Mouse (Mus musculus) myocyte (in vitro differentiated cells): ENCODE data around the gene Gnb5. TPM values are rescaled to one million over a fixed set of nuclear protein-coding genes. Genes with fewer than 3 reads are reported as not detected.
A peak's percentile ranks its signal among the peaks of the same experiment; 100 is the strongest.

ENCODE experiments used
- H3K27me3 ChIP-seq: one replicate; pipeline ENCODE4 v1.6.1; 2011; ENCODE audit not compliant: control insufficient read depth, insufficient read depth, insufficient read length
- H3K36me3 ChIP-seq: one replicate; pipeline ENCODE4 v1.6.1; 2011; ENCODE audit not compliant: control insufficient read depth, insufficient read depth
- H3K4me2 ChIP-seq: one replicate; pipeline ENCODE4 v1.6.1; 2011; ENCODE audit warnings: low read depth, control low read depth
- H3K4me3 ChIP-seq: one replicate; pipeline ENCODE4 v1.5.1; 2011; ENCODE audit warnings: mild to moderate bottlenecking, control low read depth, moderate library complexity
- H3K79me2 ChIP-seq: one replicate; pipeline ENCODE4 v1.6.1; 2011; ENCODE audit not compliant: control insufficient read depth, insufficient read depth
- H3ac ChIP-seq: one replicate; pipeline ENCODE4 v1.6.1; 2011; ENCODE audit not compliant: control insufficient read depth, insufficient read length
- CEBPB ChIP-seq: IDR thresholded peaks from 2 replicates; pipeline ENCODE4 v1.6.1; 2011; ENCODE audit warnings: mild to moderate bottlenecking, moderate library complexity; ENCODE audit not compliant: poor library complexity, insufficient read depth, severe bottlenecking
- E2F4 ChIP-seq: IDR thresholded peaks from one replicate; pipeline ENCODE4 v1.6.1; 2011; ENCODE audit warnings: mild to moderate bottlenecking, control low read depth, moderate library complexity; ENCODE audit not compliant: insufficient read depth
- MAX ChIP-seq: IDR thresholded peaks from one replicate; pipeline ENCODE4 v1.6.1; 2011; ENCODE audit warnings: low read depth, mild to moderate bottlenecking, control low read depth
- MYOD1 ChIP-seq, 3 experiments: IDR thresholded peaks; one replicate each; pipeline ENCODE4 v1.6.1; 2011; ENCODE audit warnings: control low read depth in 2 of 3, low read depth in 2 of 3, mild to moderate bottlenecking in 2 of 3, moderate library complexity in 1 of 3; ENCODE audit not compliant: insufficient read length in 2 of 3, control insufficient read depth in 1 of 3
- MYOG ChIP-seq, 3 experiments: IDR thresholded peaks; one replicate each; pipeline ENCODE4 v1.6.1; 2011; ENCODE audit warnings: control low read depth in 2 of 3, low read depth in 2 of 3, mild to moderate bottlenecking in 2 of 3; ENCODE audit not compliant: insufficient read length in 2 of 3, control insufficient read depth in 1 of 3, insufficient read depth in 1 of 3
- POLR2A ChIP-seq: IDR thresholded peaks from one replicate; pipeline ENCODE4 v1.6.1; 2011; ENCODE audit warnings: low read depth, mild to moderate bottlenecking, control low read depth, moderate library complexity; ENCODE audit not compliant: insufficient read length
- POLR2AphosphoS2 ChIP-seq: IDR thresholded peaks from one replicate; pipeline ENCODE4 v1.6.1; 2011; ENCODE audit warnings: low read depth, control low read depth; ENCODE audit not compliant: insufficient read length
- REST ChIP-seq: IDR thresholded peaks from one replicate; pipeline ENCODE4 v1.6.1; 2011; ENCODE audit warnings: mild to moderate bottlenecking, control low read depth, moderate library complexity; ENCODE audit not compliant: insufficient read depth, insufficient read length
- SRF ChIP-seq: IDR thresholded peaks from one replicate; pipeline ENCODE4 v1.6.1; 2011; ENCODE audit warnings: low read depth; ENCODE audit not compliant: control insufficient read depth, insufficient read length
- TCF12 ChIP-seq: IDR thresholded peaks from one replicate; pipeline ENCODE4 v1.6.1; 2011; ENCODE audit warnings: mild to moderate bottlenecking, control low read depth; ENCODE audit not compliant: poor library complexity, insufficient read depth, severe bottlenecking
- TCF3 ChIP-seq: IDR thresholded peaks from one replicate; pipeline ENCODE4 v1.6.1; 2011; ENCODE audit warnings: low read depth, control low read depth; ENCODE audit not compliant: insufficient read length
- USF1 ChIP-seq: IDR thresholded peaks from one replicate; pipeline ENCODE4 v1.6.1; 2011; ENCODE audit warnings: low read depth, mild to moderate bottlenecking, control low read depth, moderate library complexity
- polyA plus RNA-seq: library from polyadenylated mRNA; unstranded; fragments of >200 nt; fragmentation: generic; extraction: Trizol; gene quantifications from one replicate; pipeline ENCODE4 v1.2.1, GENCODE M21; 2012; ENCODE audit warnings: missing spikeins

Gnb5 gene
- polyA plus RNA-seq, 1 experiment: 24.3 TPM

GRCm38 (mm10) chr9:75348641-75349040 is 42.6 kb downstream of the Gnb5 start:
- Histone ChIP-seq H3K36me3 (no peaks in the 10 kb centered on the region), H3K27me3 (no peaks in the 10 kb centered on the region), H3K79me2 (no peaks in the 10 kb centered on the region), H3K4me3 (no peak overlapping the region), H3K4me2 (no peak overlapping the region), H3ac (no peak overlapping the region)
- TF ChIP-seq REST (no peak), POLR2AphosphoS2 (no peak), USF1 (no peak), TCF3 (no peak), CEBPB (no peak), POLR2A (no peak), MYOD1 (IDR thresholded peaks at IDR 0.05; ENCODE audit: control insufficient read depth in 1 of 3, insufficient read length in 2 of 3, low read depth in 2 of 3) (no peak), E2F4 (no peak), TCF12 (no peak), MAX (no peak), SRF (no peak), MYOG (IDR thresholded peaks at IDR 0.05; ENCODE audit: control insufficient read depth in 1 of 3, insufficient read depth in 1 of 3, insufficient read length in 2 of 3, low read depth in 2 of 3) (no peak)

- Histone ChIP-seq H3K4me3 (no peak overlapping the region), H3K36me3 (no peaks in the 10 kb centered on the region), H3K27me3 (no peaks in the 10 kb centered on the region), H3K79me2 (no peaks in the 10 kb centered on the region), H3K4me2 (no peak overlapping the region), H3ac (no peak overlapping the region)
- TF ChIP-seq POLR2AphosphoS2: no peak
- no peak for TF ChIP-seq MAX
- TF ChIP-seq USF1: no peak
- TF ChIP-seq MYOD1 (IDR thresholded peaks at IDR 0.05; ENCODE audit: control insufficient read depth in 1 of 3, insufficient read length in 2 of 3, low read depth in 2 of 3): no peak
- no peak for TF ChIP-seq TCF3
- no peak for TF ChIP-seq POLR2A
- TF ChIP-seq REST: no peak
- no peak for TF ChIP-seq TCF12
- TF ChIP-seq E2F4: no peak
Measured at GRCm38 (mm10) chr9:75353094-75353493, 47.0 kb downstream of the Gnb5 start.

- H3K36me3 ChIP-seq: no peaks in the 10 kb centered on the region
- no peaks in the 10 kb centered on the region for H3K79me2 ChIP-seq
- no peak for TF ChIP-seq POLR2A
- no peak for TF ChIP-seq REST
- TF ChIP-seq TCF3: no peak
- no peak for TF ChIP-seq SRF
- no peak overlapping the region for H3ac ChIP-seq
- H3K4me3 ChIP-seq: no peak overlapping the region
- H3K4me2 ChIP-seq: no peak overlapping the region
- no peaks in the 10 kb centered on the region for H3K27me3 ChIP-seq
Measured at GRCm38 (mm10) chr9:75355783-75356182, 49.7 kb downstream of the Gnb5 start.

GRCm38 (mm10) chr9:75357087-75357654 is 51.1 kb downstream of the Gnb5 start:
- no peaks in the 10 kb centered on the region for H3K36me3 ChIP-seq
- no peak overlapping the region for H3ac ChIP-seq
- TF ChIP-seq TCF12: no peak
- no peak for TF ChIP-seq E2F4
- TF ChIP-seq CEBPB: no peak
- no peak for TF ChIP-seq MYOG (IDR thresholded peaks at IDR 0.05; ENCODE audit: control insufficient read depth in 1 of 3, insufficient read depth in 1 of 3, insufficient read length in 2 of 3, low read depth in 2 of 3)
- TF ChIP-seq TCF3: no peak
- no peak for TF ChIP-seq REST
- TF ChIP-seq MAX: no peak
- TF ChIP-seq USF1: no peak
- no peak for TF ChIP-seq SRF
- H3K27me3 ChIP-seq: no peaks in the 10 kb centered on the region
- no peaks in the 10 kb centered on the region for H3K79me2 ChIP-seq
- H3K4me3 ChIP-seq: no peak overlapping the region
- peak overlapping the region; percentile 9 for H3K4me2 ChIP-seq

- Histone ChIP-seq H3K79me2 (no peaks in the 10 kb centered on the region), H3K4me3 (no peak overlapping the region), H3K27me3 (no peaks in the 10 kb centered on the region), H3K4me2 (no peak overlapping the region), H3K36me3 (no peaks in the 10 kb centered on the region), H3ac (no peak overlapping the region)
- no peak for TF ChIP-seq POLR2AphosphoS2
- TF ChIP-seq MYOG (IDR thresholded peaks at IDR 0.05; ENCODE audit: control insufficient read depth in 1 of 3, insufficient read depth in 1 of 3, insufficient read length in 2 of 3, low read depth in 2 of 3): no peak
- no peak for TF ChIP-seq E2F4
- TF ChIP-seq CEBPB: peak; percentile 48; the same call in 1 of the 2 replicates
Measured at GRCm38 (mm10) chr9:75361699-75362098, 55.6 kb downstream of the Gnb5 start.
